Mouse (Mus musculus) spleen, adult 18-20 months (tissue): Measurements from ENCODE around the gene Med18.
A peak's percentile ranks its signal among the peaks of the same experiment; 100 is the strongest.

Experiments used
- DNase-seq, 2 experiments: peaks; one replicate each; pipeline ENCODE4 v3.0.0; 2022; ENCODE audit warnings: mixed read lengths in 2 of 2

Med18 gene

GRCm38 (mm10) chr4:132477833-132478232 is 14.1 kb upstream of the Med18 start:
- DNase-seq = no peak

GRCm38 (mm10) chr4:132475895-132476878 is 12.5 kb upstream of the Med18 start:
- no peak for DNase-seq

GRCm38 (mm10) chr4:132474631-132475030 is 10.9 kb upstream of the Med18 start:
- no peak for DNase-seq

GRCm38 (mm10) chr4:132473411-132473810 is 9.7 kb upstream of the Med18 start:
- no peak for DNase-seq

GRCm38 (mm10) chr4:132469873-132470272 is 6.2 kb upstream of the Med18 start:
- no peak for DNase-seq

- DNase-seq = no peak
Observed at GRCm38 (mm10) chr4:132464255-132464613, 513 bp upstream of the Med18 start.

- no peak for DNase-seq
Observed at GRCm38 (mm10) chr4:132462836-132463235, 885 bp downstream of the Med18 start.

GRCm38 (mm10) chr4:132460225-132460624 is 3.5 kb downstream of the Med18 start:
- DNase-seq = no peak

- no peak for DNase-seq
Observed at GRCm38 (mm10) chr4:132455561-132455960, 8.2 kb downstream of the Med18 start.

- DNase-seq = no peak
Observed at GRCm38 (mm10) chr4:132455146-132455545, 8.6 kb downstream of the Med18 start.

- DNase-seq = no peak
Observed at GRCm38 (mm10) chr4:132454216-132454615, 9.5 kb downstream of the Med18 start.

- DNase-seq = no peak
Observed at GRCm38 (mm10) chr4:132449778-132450177, 13.9 kb downstream of the Med18 start.

GRCm38 (mm10) chr4:132446105-132446504 is 17.6 kb downstream of the Med18 start:
- DNase-seq = no peak

- no peak for DNase-seq
Observed at GRCm38 (mm10) chr4:132444516-132444915, 19.2 kb downstream of the Med18 start.

- DNase-seq = no peak
Observed at GRCm38 (mm10) chr4:132437857-132438256, 25.9 kb downstream of the Med18 start.

- DNase-seq = no peak
Observed at GRCm38 (mm10) chr4:132432717-132433372, 30.9 kb downstream of the Med18 start.

- no peak for DNase-seq
Observed at GRCm38 (mm10) chr4:132428022-132428542, 35.6 kb downstream of the Med18 start.

GRCm38 (mm10) chr4:132427493-132427892 is 36.2 kb downstream of the Med18 start:
- no peak for DNase-seq

- DNase-seq = no peak
Observed at GRCm38 (mm10) chr4:132426021-132426420, 37.7 kb downstream of the Med18 start.

- no peak for DNase-seq
Observed at GRCm38 (mm10) chr4:132424765-132425164, 39.0 kb downstream of the Med18 start.

GRCm38 (mm10) chr4:132421923-132422782 is 41.6 kb downstream of the Med18 start, which contains the start of gene Phactr4:
Gene Phactr4 (minus strand): TSS chr4:132422489.
- peak; percentile 86 to 90 for DNase-seq

- DNase-seq = no peak
Observed at GRCm38 (mm10) chr4:132421556-132421922, 42.2 kb downstream of the Med18 start.

GRCm38 (mm10) chr4:132420471-132420870 is 43.2 kb downstream of the Med18 start:
- DNase-seq = no peak
